8 mouse cellular contexts compared by ENCODE assay signal in the genomic region with DNA sequence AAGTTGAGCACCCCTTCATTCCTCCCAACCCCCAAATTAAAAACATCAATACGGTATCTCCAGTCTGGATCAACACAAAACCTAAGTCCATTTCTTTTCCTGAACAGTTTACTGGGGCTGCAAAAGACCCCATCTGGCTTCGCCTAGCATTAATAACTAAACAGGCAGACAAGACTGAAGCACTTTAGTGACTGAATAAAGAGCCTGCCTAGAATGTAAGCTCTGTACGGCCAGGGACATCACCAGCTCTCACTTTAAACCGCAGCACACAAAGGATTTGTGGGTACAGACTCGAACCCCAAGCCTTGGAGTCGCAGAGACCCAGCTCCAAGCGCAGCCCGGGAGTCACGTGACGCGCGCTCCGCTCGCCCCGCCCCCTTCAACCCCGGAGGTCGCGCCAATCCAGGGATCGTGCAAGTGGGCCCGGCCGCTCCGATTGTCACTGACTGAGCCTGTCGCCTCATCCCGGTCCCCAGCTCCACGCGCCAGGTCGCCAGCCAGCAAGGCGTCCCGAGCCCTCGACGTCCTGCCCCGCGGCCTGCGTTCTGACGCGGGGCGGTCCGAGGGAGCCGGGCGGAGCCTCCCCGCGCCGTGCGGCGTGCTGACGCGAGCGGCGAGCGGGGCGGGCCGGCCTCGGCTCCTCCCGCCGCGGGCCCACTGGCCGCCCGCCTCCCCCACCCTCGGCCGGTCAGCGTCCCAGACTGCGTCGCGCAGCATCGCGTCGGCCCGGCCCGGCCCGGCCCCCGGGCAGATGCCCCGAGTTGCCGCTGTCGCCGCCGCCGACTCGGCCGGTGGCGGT. TPM values are rescaled to one million over a fixed set of nuclear protein-coding genes. Genes with fewer than 3 reads are reported as not detected.
DNase-seq lines count a peak whose midpoint lies in the region; ATAC-seq lines count a peak whose summit lies in the region.

A gene (plus strand): TSS at position 646 of the 799 bp plus-strand sequence.

- peak; percentile 87 to 90 for DNase-seq in adrenal gland, adult 18-20 months (ENCODE audit: low spot score in 2 of 2)
- peak; percentile 90 for DNase-seq in embryo, embryonic 10.5 days (ENCODE audit: low spot score)
- peak; percentile 92 for DNase-seq in gastrocnemius, postnatal 25 days
- DNase-seq in left cerebral cortex, postnatal 10 days (ENCODE audit: extremely low spot score in 1 of 2, low spot score in 2 of 2) = peak; percentile 73 to 95
- DNase-seq in right cerebral cortex, postnatal 10 days (ENCODE audit: low spot score in 2 of 2) = peak; percentile 90 to 91
- peak; percentile 90 for DNase-seq in urinary bladder, postnatal 14 days (ENCODE audit: low spot score)

- intact Hi-C loops in left cerebral cortex, postnatal 10 days (cut with DNase I) = no loop called here

- peak; percentile 68 for ATAC-seq in inflammation-experienced regulatory T-cells, adult 6 months
- ATAC-seq in megakaryocyte progenitor cell, adult 5-6 weeks (replicated peaks; ENCODE audit: poor library complexity) = peak; percentile 83

RNA-seq across cellular contexts. Expression of the gene that starts here (rescaled TPM):
- total RNA-seq in adrenal gland, adult 18-20 months (2021) = 10 to 100 TPM; 30.2 to 34.3 TPM
- total RNA-seq in gastrocnemius, postnatal 25 days (2021) = 10 to 100 TPM; 22.5 to 23.8 TPM
- polyA plus RNA-seq in inflammation-experienced regulatory T-cells, adult 6 months (2017; shearing (Covaris generic)) = 10 to 100 TPM; 11.8 to 16.6 (median 13.1) TPM
- total RNA-seq in left cerebral cortex, postnatal 10 days (2021) = 10 to 100 TPM; 38.8 to 39.4 TPM
- total RNA-seq in megakaryocyte progenitor cell, adult 5-6 weeks (2015) = 14.1 and 19.0 TPM in 2 replicates
- 20.5 and 21.6 TPM in 2 replicates for total RNA-seq in megakaryocyte progenitor cell, adult 5-6 weeks (2017)

Comparison
In these comparisons a context has a peak if more than half of its experiments do, and no peak if none do; other contexts are left out.
1. Peak in every context shown above with its lines: DNase-seq and ATAC-seq.